Mouse (Mus musculus) small intestine, adult 2 months (tissue): ENCODE data around the gene Mier2. TPM values are rescaled to one million over a fixed set of nuclear protein-coding genes. Genes with fewer than 3 reads are reported as not detected.

Experiments used
- H3K27ac ChIP-seq: fragments of 200-500 bp; 2 replicates; pipeline ENCODE4 v1.5.1; 2012; ENCODE audit warnings: low read depth, low read length, control low read depth, inconsistent platforms; ENCODE audit not compliant: insufficient read depth
- H3K27me3 ChIP-seq: fragments of 200-500 bp; 2 replicates; pipeline ENCODE4 v1.6.1; 2012; ENCODE audit warnings: mild to moderate bottlenecking, moderate library complexity, low read length, inconsistent platforms; ENCODE audit not compliant: control insufficient read depth, insufficient read depth
- H3K36me3 ChIP-seq: fragments of 200-500 bp; 2 replicates; pipeline ENCODE4 v1.6.1; 2012; ENCODE audit warnings: mild to moderate bottlenecking, low read length, control low read depth, inconsistent platforms; ENCODE audit not compliant: control insufficient read depth, insufficient read depth
- H3K4me1 ChIP-seq: fragments of 200-500 bp; 2 replicates; pipeline ENCODE4 v1.6.1; 2012; ENCODE audit warnings: low read length, inconsistent platforms, mixed read lengths; ENCODE audit not compliant: control insufficient read depth, insufficient read depth, insufficient read length
- H3K4me3 ChIP-seq: fragments of 200-500 bp; 2 replicates; pipeline ENCODE4 v1.5.1; 2012; ENCODE audit warnings: low read depth, mild to moderate bottlenecking, control low read depth, inconsistent platforms, low read length, moderate library complexity
- CTCF ChIP-seq: fragments of 200-500 bp; IDR thresholded peaks from 2 replicates; pipeline ENCODE4 v1.5.1; 2012; ENCODE audit warnings: low read depth, mild to moderate bottlenecking, control low read depth, inconsistent platforms, low read length, moderate library complexity, mixed read lengths; ENCODE audit not compliant: insufficient replicate concordance, insufficient read length; ENCODE audit errors: extremely low read depth
- POLR2A ChIP-seq: fragments of 200-500 bp; IDR thresholded peaks from 2 replicates; pipeline ENCODE4 v1.6.1; 2012; ENCODE audit warnings: low read depth, mild to moderate bottlenecking, control low read depth, inconsistent platforms, low read length, moderate library complexity
- WGBS: fragments of 180-500 bp; shearing (Covaris S2); methylation state at CpG from one replicate; pipeline ENCODE4 v1.1.7; 2018; 5-methylcytosine and 5-hydroxymethylcytosine counted together
- polyA plus RNA-seq: library from polyadenylated mRNA; depleted of rRNA; stranded (reverse); fragments of >200 nt; gene quantifications from 2 replicates; pipeline ENCODE4 v1.2.3, GENCODE M21; 2012; rRNA removed

Mier2 gene
- polyA plus RNA-seq, 1 experiment: 89.9 TPM

DNA sequence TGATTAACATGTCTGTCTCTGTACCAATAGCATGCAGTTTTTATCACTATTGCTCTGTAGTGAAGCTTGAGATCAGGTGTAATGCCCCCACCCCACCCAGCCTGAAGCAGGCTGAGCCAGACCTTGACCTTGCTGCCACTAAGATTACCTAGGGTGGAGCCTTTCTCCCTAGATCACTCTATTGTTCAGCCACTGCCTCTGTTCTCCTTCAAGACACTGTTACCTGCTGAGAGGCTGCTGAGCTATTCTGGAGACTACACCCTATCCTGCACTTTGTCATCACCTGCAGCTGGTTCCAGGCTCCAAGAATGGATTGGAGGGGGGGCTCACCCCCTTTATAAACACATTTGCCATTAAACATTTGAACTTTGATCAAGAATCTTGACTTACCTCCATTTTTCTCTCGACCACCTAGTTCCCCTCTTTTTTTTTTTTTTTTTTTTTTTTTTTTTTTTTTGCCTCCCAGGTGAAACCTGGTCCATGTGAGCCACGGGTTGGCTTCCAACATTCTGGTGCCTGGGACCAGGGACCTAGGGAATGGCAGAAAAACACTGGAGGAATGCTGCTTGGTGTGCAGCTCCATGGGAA lies 58.2 kb downstream of the Mier2 start:
- Histone ChIP-seq H3K4me1 (no peaks in the 10 kb centered on the region), H3K36me3 (no peaks in the 10 kb centered on the region), H3K27ac (no peak overlapping the region), H3K27me3 (no peaks in the 10 kb centered on the region), H3K4me3 (no peak overlapping the region)
- TF ChIP-seq CTCF (no peak), POLR2A (no peak)
- 23% methylated on average over 2 of the region's 2 CpGs for WGBS

- Histone ChIP-seq H3K4me1 (no peaks in the 10 kb centered on the region), H3K36me3 (no peaks in the 10 kb centered on the region), H3K27me3 (no peaks in the 10 kb centered on the region), H3K4me3 (no peak overlapping the region), H3K27ac (no peak overlapping the region)
- no peak for TF ChIP-seq POLR2A
- no peak for TF ChIP-seq CTCF
- WGBS: 41% methylated on average over 3 of the region's 3 CpGs
These were observed 59.1 kb downstream of the Mier2 start for GRCm38 (mm10) chr10:79495886-79496285.

Other genes starting within 250 kb of the Mier2 start
- gene Vmn2r82, start 198.7 kb downstream of the Mier2 start, polyA plus RNA-seq: not detected in 2 replicates
- not detected in 2 replicates for gene Vmn2r83, start 86.5 kb downstream of the Mier2 start, polyA plus RNA-seq
- gene Plpp2, start 21.4 kb downstream of the Mier2 start, polyA plus RNA-seq: 216 and 451 TPM in 2 replicates
- gene Theg, start 32.1 kb upstream of the Mier2 start, polyA plus RNA-seq: not detected in 2 replicates
- gene C2cd4c, start 58.8 kb upstream of the Mier2 start, polyA plus RNA-seq: 0.89 and 1.0 TPM in 2 replicates
- gene Shc2, start 82.7 kb upstream of the Mier2 start, polyA plus RNA-seq: 1.6 TPM in 2 replicates
- gene Odf3l2, start 90.5 kb upstream of the Mier2 start, polyA plus RNA-seq: not detected in 2 replicates
- 9.9 and 20.7 TPM in 2 replicates for gene Madcam1, start 109.4 kb upstream of the Mier2 start, polyA plus RNA-seq
- 76.0 and 138 TPM in 2 replicates for gene Tpgs1, start 114.2 kb upstream of the Mier2 start, polyA plus RNA-seq
- 101 and 163 TPM in 2 replicates for gene Cdc34, start 127.0 kb upstream of the Mier2 start, polyA plus RNA-seq
- 0.11 and 0.52 TPM in 2 replicates for gene Gzmm, start 133.8 kb upstream of the Mier2 start, polyA plus RNA-seq
- gene Bsg, start 149.3 kb upstream of the Mier2 start, polyA plus RNA-seq: 1,266 and 1,465 TPM in 2 replicates
- gene Hcn2, start 161.4 kb upstream of the Mier2 start, polyA plus RNA-seq: 8.3 and 19.2 TPM in 2 replicates
- 38.7 and 50.0 TPM in 2 replicates for gene Polrmt, start 191.4 kb upstream of the Mier2 start, polyA plus RNA-seq
- gene Fgf22, start 199.9 kb upstream of the Mier2 start, polyA plus RNA-seq: not detected in 2 replicates
- 130 and 222 TPM in 2 replicates for gene Rnf126, start 211.8 kb upstream of the Mier2 start, polyA plus RNA-seq
- 16.0 and 19.6 TPM in 2 replicates for gene Fstl3, start 222.1 kb upstream of the Mier2 start, polyA plus RNA-seq
- 0.24 and 0.67 TPM in 2 replicates for gene Prss57, start 235.8 kb upstream of the Mier2 start, polyA plus RNA-seq
- gene Palm, start 238.4 kb upstream of the Mier2 start, polyA plus RNA-seq: 13.0 and 24.0 TPM in 2 replicates